Mouse (Mus musculus) G1E-ER4 (cell line): ENCODE data around the gene Ccdc36. TPM values are rescaled to one million over a fixed set of nuclear protein-coding genes. Genes with fewer than 3 reads are reported as not detected.

ENCODE experiments used
- GATA1 ChIP-seq: IDR thresholded peaks from one replicate; pipeline ENCODE4 v1.8.0; 2012; ENCODE audit warnings: low read length, inconsistent platforms
- polyA plus RNA-seq: library from polyadenylated mRNA; stranded (reverse); fragments of >175 nt; gene quantifications from 2 replicates; pipeline ENCODE4 v1.2.3, GENCODE M21; 2012

Ccdc36 gene
- polyA plus RNA-seq, 1 experiment, result not detected

GRCm38 (mm10) chr9:108452291-108452906 lies 24.1 kb upstream of the Ccdc36 start:
- no peak for TF ChIP-seq GATA1

DNA sequence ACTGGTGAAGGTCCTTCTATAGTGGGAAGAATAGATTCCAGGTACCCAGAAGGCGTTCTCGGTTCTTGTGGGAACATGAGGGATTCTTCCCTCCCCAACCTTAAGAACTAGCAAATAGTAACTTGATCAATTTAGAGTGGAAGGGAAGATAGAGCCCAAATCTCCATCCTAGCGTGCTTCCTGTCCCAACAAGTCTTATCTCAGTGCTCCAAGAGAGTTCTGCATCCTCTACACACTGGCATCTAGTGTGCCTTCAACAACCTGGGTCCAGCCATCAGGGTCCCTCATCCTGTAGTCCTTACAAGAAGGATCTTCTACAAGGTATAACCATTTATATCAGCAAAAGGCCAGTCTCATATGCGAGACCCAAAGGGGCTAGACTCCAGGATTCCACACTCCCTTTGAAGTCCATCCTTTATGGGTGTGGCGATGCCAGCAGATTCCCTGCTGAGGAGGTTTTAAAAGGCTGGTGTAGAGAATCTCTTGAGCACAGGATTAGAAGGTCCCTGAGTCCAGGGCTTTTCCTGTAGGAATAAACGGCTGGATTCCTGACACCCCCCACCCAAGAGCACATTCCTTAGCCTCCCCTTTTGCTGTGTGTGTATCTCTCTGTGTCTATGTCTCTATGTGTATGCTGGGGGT lies 23.4 kb upstream of the Ccdc36 start:
- TF ChIP-seq GATA1, result peak; percentile 47

GRCm38 (mm10) chr9:108451170-108451493 lies 22.8 kb upstream of the Ccdc36 start:
- TF ChIP-seq GATA1, result no peak

GRCm38 (mm10) chr9:108450292-108451169 lies 22.2 kb upstream of the Ccdc36 start:
- TF ChIP-seq GATA1, result no peak

DNA sequence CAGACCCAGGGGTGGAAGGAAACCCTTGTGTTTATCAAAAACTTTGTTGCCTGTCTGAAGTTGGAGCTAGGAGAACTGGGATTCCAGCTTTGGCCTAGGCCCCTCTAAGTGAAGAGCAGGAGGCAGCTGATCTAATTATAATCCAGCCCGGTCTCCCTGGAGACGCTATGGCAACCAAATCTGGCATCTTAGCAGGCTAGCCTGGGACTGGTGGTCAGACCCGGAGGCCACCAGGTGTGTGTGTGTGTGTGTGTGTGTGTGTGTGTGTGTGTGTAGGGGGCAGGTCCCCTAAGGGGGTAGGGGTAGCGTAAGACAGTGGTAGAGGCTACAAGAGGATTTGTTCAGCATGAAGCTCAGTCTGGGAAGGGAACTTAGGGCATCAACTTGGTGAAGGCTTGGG lies 21.6 kb upstream of the Ccdc36 start:
- TF ChIP-seq GATA1, result no peak

DNA sequence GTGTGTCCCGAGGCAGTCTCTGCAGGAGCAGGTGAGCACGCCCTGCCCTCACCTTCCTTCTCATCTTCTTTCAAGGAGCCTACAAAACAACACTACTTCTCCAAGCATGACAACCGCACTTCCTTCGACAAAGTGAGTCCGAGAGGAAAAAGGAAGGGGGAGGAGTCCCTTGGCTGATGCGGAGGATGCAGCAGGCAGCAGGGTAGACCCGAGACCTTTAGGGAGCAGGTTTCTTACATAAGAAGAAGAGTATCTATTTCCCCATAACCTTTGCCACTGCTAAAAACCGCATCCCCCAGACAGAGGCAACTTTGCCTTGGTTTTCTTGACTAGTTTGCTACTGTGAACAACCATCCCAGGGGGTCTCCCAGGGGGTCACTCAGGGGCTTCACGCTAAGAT lies 16.8 kb upstream of the Ccdc36 start:
- TF ChIP-seq GATA1, result no peak

DNA sequence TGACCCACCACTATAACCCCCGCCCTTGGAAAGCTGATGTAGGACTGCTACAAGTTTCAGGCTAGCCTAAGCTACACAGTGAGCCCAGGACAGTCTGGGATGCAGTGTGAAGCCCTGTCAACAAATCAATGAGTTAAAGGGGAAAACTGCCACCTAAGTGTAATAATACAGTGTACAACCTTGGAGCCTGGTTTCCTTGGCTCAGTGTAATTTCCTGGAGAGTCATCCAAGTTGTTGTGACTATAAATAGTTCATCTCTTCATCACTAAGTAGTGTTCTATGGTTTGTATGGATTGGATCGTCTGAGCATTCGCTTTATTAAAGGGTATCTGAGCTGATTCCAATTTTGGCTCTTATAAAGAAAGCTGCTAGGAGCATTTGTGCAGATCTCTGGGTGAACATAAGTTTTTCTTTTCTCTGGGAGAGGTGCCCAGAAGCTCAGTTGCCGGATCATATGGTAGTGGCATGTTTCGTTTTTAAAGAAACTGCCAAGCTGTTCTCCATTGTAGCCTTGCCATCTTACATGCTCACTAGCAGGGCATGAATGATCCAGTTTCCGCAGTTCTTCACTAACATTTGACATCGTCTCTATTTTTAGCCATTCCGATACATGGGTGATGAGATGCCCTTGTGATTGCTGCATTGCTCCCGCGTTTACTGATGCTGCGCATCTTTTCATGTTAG lies 13.1 kb upstream of the Ccdc36 start:
- TF ChIP-seq GATA1, result no peak

DNA sequence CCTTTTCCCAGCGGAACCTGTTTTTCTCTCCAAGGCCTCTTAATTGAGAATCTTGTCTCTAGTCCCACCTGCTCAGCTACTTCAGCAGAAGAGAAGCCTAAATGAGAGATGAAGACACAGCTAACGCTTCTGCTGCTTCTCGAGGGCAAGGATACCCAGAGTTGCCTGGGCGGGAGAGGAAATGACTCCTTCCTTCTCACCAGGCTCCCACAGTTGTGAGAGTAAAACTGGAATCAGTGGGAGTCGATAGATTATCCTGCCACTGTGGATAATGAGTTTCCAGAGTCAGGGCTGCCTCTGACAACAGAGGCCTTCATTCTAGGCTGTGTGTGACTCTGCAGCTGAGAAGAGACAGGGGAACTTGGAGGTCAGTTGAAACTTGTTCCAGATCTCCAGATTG lies 12.2 kb upstream of the Ccdc36 start:
- no peak for TF ChIP-seq GATA1

DNA sequence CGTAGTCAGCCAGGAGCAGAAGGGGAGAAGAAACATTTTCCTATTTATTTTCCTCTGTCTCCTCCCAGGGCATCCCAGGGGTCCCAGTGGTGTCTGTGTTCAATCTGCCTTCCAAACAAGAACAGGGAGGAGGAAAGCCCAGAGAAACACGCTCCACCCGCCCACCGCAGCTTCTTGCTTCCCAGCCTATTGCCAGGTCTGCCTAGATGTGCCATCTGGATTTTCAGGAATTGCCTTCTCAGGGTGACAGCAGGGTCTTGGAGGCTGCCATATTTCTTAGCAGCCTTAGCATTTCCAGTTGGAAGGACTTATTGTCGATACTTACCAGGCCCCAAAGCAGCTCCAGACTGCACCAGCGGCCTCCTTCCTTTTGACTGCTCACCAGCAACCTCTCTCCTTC lies 10.9 kb upstream of the Ccdc36 start:
- TF ChIP-seq GATA1, result no peak

DNA sequence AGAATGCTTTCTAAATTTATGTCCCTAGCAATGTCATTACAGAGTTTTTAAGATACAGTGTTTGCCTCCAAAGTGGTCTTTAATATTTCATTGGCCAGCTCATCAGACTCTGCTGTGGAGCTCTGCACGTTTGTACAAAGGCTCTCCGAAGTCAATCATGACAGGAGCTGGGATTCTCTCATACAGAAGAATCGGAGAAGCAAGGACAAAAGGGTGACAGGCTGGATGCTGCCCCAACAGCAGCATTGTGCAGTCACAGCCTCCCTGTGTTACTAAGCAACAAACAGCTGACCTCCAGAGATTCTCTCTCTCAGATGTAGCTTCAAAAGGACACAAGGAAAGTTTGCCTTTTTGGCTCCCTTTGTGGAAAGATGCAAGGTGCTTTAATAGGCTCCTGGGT lies 7.9 kb upstream of the Ccdc36 start, which contains the start of gene BC048562:
BC048562 (plus strand) TSS at position 301 of the 400 bp plus-strand sequence.
- no peak for TF ChIP-seq GATA1

DNA sequence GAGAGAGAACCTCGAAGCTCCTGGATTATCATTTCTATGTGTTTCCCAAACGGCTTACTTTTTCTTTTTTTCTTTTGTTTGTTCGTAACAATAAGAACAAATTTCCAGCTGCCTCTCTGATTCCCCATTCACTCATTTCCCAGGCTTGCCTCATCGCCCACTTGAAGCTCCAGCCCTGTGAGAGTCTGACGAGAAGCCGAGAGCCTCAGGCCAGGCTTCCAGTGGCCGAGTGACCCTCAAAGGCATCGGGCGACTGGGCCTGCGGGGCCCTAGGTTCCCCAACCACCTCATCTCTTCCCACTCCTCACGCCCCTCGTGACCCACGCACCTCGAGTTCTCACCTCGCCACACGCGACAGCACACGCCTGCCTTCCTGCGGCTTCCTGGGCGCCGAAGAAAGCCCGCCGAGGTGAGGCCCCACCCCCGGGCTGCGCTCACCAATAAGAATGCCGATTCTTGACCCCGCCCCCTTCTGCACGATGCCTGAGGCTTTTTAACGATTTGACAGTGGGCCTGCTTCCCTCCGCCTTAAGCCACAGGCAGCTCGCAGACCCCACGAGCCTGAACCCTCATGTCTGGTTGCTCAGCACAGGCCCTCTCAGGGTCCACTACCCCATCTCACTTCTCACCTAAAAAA lies 3.3 kb upstream of the Ccdc36 start:
- no peak for TF ChIP-seq GATA1

DNA sequence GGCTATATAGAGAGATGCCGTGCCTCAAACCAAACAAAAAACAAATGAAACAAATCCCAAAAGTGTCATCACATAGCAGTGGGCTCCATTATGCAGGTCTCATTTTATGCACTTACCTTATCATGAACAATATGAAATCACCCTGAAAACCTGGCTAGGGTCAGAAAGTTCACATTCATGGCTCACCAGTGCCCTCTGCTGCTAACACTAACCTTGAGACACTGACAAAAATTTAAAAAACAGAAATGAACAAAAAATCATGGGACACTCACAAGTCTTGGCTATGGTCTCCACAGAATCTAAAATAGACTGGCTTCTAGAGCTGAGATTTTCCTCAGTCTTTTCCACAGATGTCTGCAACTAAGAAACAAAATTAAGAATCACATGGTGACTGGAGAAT lies 16.1 kb downstream of the Ccdc36 start:
- no peak for TF ChIP-seq GATA1

- no peak for TF ChIP-seq GATA1
These were observed 16.8 kb downstream of the Ccdc36 start for GRCm38 (mm10) chr9:108411381-108411942.

DNA sequence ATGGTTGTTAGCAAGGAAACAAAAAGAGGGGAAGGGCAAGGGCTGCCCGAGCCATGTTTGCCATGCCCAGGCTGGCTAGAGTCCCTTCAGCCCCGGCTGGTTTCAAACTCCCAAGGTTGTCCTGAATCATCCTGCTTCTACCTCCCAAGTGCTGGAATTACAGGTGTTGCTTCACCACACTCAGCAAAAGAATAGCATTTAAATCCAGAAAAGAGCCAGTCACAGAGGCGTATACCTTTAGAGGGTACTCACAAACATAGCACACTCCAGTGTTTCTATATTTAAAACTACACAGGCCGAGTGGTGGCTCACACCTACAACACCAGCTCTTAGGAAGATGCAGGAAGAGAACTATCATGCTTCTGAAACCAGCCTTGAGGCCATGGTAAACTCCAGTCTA lies 18.7 kb downstream of the Ccdc36 start:
- TF ChIP-seq GATA1, result no peak

- no peak for TF ChIP-seq GATA1
These were observed 23.8 kb downstream of the Ccdc36 start for GRCm38 (mm10) chr9:108404451-108404850.
